Mouse (Mus musculus) hindbrain, embryonic 15.5 days (tissue): ENCODE measurements around the gene Gtsf1. TPM values are rescaled to one million over a fixed set of nuclear protein-coding genes. Genes with fewer than 3 reads are reported as not detected.
A peak's percentile ranks its signal among the peaks of the same experiment; 100 is the strongest.

Source experiments
- ATAC-seq: fragments of 200-750 bp; cut with Nextera tagmentation; 2 replicates; pipeline ENCODE4 v1.8.0; 2017; ENCODE audit warnings: low read depth, moderate number of reproducible peaks, moderate TSS enrichment; ENCODE audit not compliant: low FRiP score
- H3K27ac ChIP-seq: fragments of 300-500 bp; sonication (generic); replicated peaks from 2 replicates; pipeline ENCODE4 v1.5.1; 2015; ENCODE audit warnings: mild to moderate bottlenecking, inconsistent platforms
- H3K27me3 ChIP-seq: fragments of 300-500 bp; sonication (generic); 2 replicates; pipeline ENCODE4 v1.6.1; 2015; ENCODE audit warnings: control low read depth, inconsistent platforms
- H3K36me3 ChIP-seq: fragments of 300-500 bp; sonication (generic); 2 replicates; pipeline ENCODE4 v1.6.1; 2015; ENCODE audit warnings: control low read depth, inconsistent platforms
- H3K4me1 ChIP-seq: fragments of 300-500 bp; sonication (generic); replicated peaks from 2 replicates; pipeline ENCODE4 v1.6.1; 2015; ENCODE audit warnings: control low read depth, inconsistent platforms
- H3K4me2 ChIP-seq: fragments of 300-500 bp; sonication (generic); 2 replicates; pipeline ENCODE4 v1.6.1; 2015; ENCODE audit warnings: moderate library complexity, mild to moderate bottlenecking, inconsistent platforms
- H3K4me3 ChIP-seq: fragments of 300-500 bp; sonication (generic); 2 replicates; pipeline ENCODE4 v1.5.1; 2015; ENCODE audit warnings: mild to moderate bottlenecking, inconsistent platforms
- H3K9ac ChIP-seq: fragments of 300-500 bp; sonication (generic); 2 replicates; pipeline ENCODE4 v1.6.1; 2015; ENCODE audit warnings: inconsistent platforms
- H3K9me3 ChIP-seq: fragments of 300-500 bp; sonication (generic); 2 replicates; pipeline ENCODE4 v1.6.1; 2016; ENCODE audit warnings: control low read depth, inconsistent platforms
- WGBS: fragments of 180-500 bp; shearing (Covaris S2); methylation state at CpG from one replicate; pipeline ENCODE4 v1.1.7; 2015; 5-methylcytosine and 5-hydroxymethylcytosine counted together
- polyA plus RNA-seq: library from polyadenylated mRNA; unstranded; fragments of >200 nt; fragmentation: Nextera tagmentation; extraction: Ambion mirVana; gene quantifications from 2 replicates; pipeline ENCODE4 v1.2.1, GENCODE M21; 2015

Gene Gtsf1
- polyA plus RNA-seq, 1 experiment from 2014 or later, result not detected

DNA sequence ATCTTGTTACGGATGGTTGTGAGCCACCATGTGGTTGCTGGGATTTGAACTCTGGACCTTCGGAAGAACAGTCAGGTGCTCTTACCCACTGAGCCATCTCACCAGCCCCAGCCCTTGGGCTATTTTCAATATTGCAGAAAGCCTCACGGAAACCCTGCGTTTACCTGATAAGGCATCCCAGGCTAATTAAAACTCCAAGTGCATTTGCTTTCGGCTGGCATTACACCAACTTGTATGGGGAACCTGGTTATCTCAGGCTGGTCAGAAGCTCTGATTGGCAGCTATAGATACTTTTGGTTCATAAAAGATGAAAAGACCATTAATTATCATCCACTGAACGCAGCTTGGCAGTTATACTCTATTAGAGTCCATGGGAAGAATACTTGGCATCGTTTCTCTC, 67.9 kb downstream of the Gtsf1 start:
- Histone ChIP-seq H3K9me3 (no peaks in the 10 kb centered on the region), H3K9ac (no peak overlapping the region), H3K4me2 (no peak overlapping the region), H3K27ac (no peak overlapping the region), H3K4me3 (no peak overlapping the region), H3K27me3 (peaks cover 5% of the 10 kb centered on the region; the same call in 1 of the 2 replicates), H3K36me3 (no peaks in the 10 kb centered on the region), H3K4me1 (peaks cover 20% of the 10 kb centered on the region)
- WGBS, result 86% methylated on average over 7 of the region's 7 CpGs
- ATAC-seq, result no peak

DNA sequence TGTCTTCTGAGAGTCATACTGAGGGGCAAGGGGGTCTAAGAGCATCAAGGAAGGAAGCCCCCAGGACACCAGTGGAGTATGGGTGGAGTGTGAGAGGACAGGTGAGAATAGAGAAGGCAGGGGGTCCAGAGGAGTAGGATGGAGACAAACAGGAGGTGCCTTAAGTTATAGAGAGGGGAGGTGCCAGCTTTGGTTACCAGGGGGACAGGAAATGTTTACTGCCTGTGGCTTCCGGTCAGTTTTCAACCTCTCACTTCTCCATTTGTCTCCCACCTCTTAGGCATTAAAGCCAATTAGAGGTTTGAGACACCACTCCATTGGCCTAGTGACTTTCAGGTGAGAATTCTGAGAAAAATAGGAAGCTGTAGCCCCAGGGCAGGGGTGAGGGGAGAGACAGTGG, 69.0 kb downstream of the Gtsf1 start:
- Histone ChIP-seq H3K27ac (no peak overlapping the region), H3K9me3 (no peaks in the 10 kb centered on the region), H3K4me3 (no peak overlapping the region), H3K9ac (no peak overlapping the region), H3K4me1 (peaks cover 11% of the 10 kb centered on the region), H3K4me2 (no peak overlapping the region), H3K36me3 (no peaks in the 10 kb centered on the region), H3K27me3 (peaks cover 5% of the 10 kb centered on the region; the same call in 1 of the 2 replicates)
- ATAC-seq, result no peak
- 96% methylated on average over 1 of the region's 1 CpGs for WGBS

GRCm38 (mm10) chr15:103359869-103360602, 70.2 kb downstream of the Gtsf1 start:
- Histone ChIP-seq H3K36me3 (no peaks in the 10 kb centered on the region), H3K9ac (no peak overlapping the region), H3K9me3 (no peaks in the 10 kb centered on the region), H3K27me3 (no peaks in the 10 kb centered on the region), H3K27ac (no peak overlapping the region), H3K4me1 (no peaks in the 10 kb centered on the region), H3K4me2 (no peak overlapping the region), H3K4me3 (no peak overlapping the region)
- whole genome bisulfite sequencing, result 83% methylated on average over 5 of the region's 5 CpGs
- 0 out of 2 replicates have a peak, but pooled peaks have one; percentile 68 for ATAC-seq

- ATAC-seq, result 0 out of 2 replicates have a peak, but pooled peaks have one; percentile 7
- Histone ChIP-seq H3K9ac (no peak overlapping the region), H3K36me3 (no peaks in the 10 kb centered on the region), H3K27ac (no peak overlapping the region), H3K27me3 (no peaks in the 10 kb centered on the region), H3K4me3 (no peak overlapping the region), H3K4me2 (no peak overlapping the region), H3K9me3 (no peaks in the 10 kb centered on the region), H3K4me1 (no peaks in the 10 kb centered on the region)
- WGBS, result 93% methylated on average over 1 of the region's 1 CpGs
Observed at GRCm38 (mm10) chr15:103359122-103359510, 71.2 kb downstream of the Gtsf1 start.

GRCm38 (mm10) chr15:103358278-103359121, 71.8 kb downstream of the Gtsf1 start:
- peak; percentile 32; the same call in 1 of the 2 replicates for ATAC-seq
- no peaks in the 10 kb centered on the region for H3K36me3 ChIP-seq

DNA sequence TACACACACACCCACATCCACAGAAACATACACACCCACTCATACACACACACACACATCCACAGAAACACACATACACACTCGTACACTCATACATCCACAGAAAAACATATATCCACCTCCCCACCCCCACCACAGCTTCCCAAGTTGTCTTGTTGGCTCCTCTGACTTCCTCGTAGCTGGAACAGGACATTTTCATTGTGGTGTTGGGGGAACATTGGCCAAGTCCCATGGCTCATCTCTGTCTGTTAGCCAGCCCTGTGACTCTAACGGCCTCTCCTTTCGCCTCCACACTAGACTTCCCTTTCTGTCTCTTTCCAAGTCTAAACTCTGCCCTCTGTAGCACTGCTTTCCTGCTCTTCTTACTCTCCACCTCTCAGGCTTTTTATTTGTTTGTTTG, 72.5 kb downstream of the Gtsf1 start:
- WGBS, result 83% methylated on average over 4 of the region's 4 CpGs
- H3K27me3 ChIP-seq, result no peaks in the 10 kb centered on the region
- no peaks in the 10 kb centered on the region for H3K9me3 ChIP-seq
- no peak overlapping the region for H3K4me2 ChIP-seq
- ATAC-seq, result no peak
- no peaks in the 10 kb centered on the region for H3K4me1 ChIP-seq
- H3K27ac ChIP-seq, result no peak overlapping the region
- H3K9ac ChIP-seq, result no peak overlapping the region
- no peaks in the 10 kb centered on the region for H3K36me3 ChIP-seq
- no peak overlapping the region for H3K4me3 ChIP-seq

More at GRCm38 (mm10) chr15:103358278-103359121, 71.8 kb downstream of the Gtsf1 start:
- Histone ChIP-seq H3K9me3 (no peaks in the 10 kb centered on the region), H3K4me1 (no peaks in the 10 kb centered on the region), H3K4me2 (no peak overlapping the region), H3K4me3 (no peak overlapping the region), H3K9ac (no peak overlapping the region), H3K27me3 (no peaks in the 10 kb centered on the region), H3K27ac (no peak overlapping the region)
- WGBS, result 39% methylated on average over 4 of the region's 4 CpGs

GRCm38 (mm10) chr15:103356130-103356529, 74.1 kb downstream of the Gtsf1 start:
- Histone ChIP-seq H3K27me3 (no peaks in the 10 kb centered on the region), H3K4me2 (no peak overlapping the region), H3K4me3 (no peak overlapping the region), H3K9me3 (no peaks in the 10 kb centered on the region), H3K9ac (no peak overlapping the region), H3K36me3 (no peaks in the 10 kb centered on the region), H3K27ac (no peak overlapping the region), H3K4me1 (no peaks in the 10 kb centered on the region)
- ATAC-seq, result no peak
- WGBS, result 86% methylated on average over 4 of the region's 4 CpGs

- no peak for ATAC-seq
Observed at GRCm38 (mm10) chr15:103355420-103355819, 74.8 kb downstream of the Gtsf1 start.

DNA sequence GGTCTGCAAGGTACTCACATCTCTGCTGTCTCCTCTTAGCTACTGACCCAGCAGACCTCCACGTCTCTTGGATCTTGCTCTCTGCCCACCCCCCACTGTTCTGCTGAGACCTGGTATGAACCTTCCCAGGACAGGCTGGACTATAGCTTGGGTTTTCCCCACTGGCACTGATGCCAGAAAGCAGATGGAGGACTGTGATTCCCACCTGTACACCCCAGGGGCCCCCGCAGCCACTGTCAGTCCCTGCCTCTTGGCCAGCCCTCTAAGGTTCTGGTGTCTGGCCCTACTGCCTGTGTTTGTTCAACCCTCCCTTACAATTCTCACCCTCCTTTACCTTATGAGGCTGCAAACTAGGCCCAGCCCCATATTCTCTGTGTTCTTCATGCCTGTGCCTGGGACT, 75.6 kb downstream of the Gtsf1 start:
- ATAC-seq, result no peak

More at GRCm38 (mm10) chr15:103355420-103355819, 74.8 kb downstream of the Gtsf1 start:
- Histone ChIP-seq H3K4me2 (no peak overlapping the region), H3K4me3 (no peak overlapping the region), H3K4me1 (no peaks in the 10 kb centered on the region), H3K9ac (no peak overlapping the region), H3K9me3 (no peaks in the 10 kb centered on the region), H3K27me3 (no peaks in the 10 kb centered on the region), H3K27ac (no peak overlapping the region), H3K36me3 (no peaks in the 10 kb centered on the region)
- 87% methylated on average over 4 of the region's 4 CpGs for WGBS

GRCm38 (mm10) chr15:103353511-103354256, 76.6 kb downstream of the Gtsf1 start:
- Histone ChIP-seq H3K4me3 (no peak overlapping the region), H3K27me3 (no peaks in the 10 kb centered on the region), H3K4me2 (no peak overlapping the region), H3K9ac (no peak overlapping the region), H3K27ac (no peak overlapping the region), H3K4me1 (no peaks in the 10 kb centered on the region), H3K36me3 (no peaks in the 10 kb centered on the region), H3K9me3 (no peaks in the 10 kb centered on the region)
- 94% methylated on average over 11 of the region's 11 CpGs for WGBS
- no peak for ATAC-seq

More for the DNA sequence above, 75.6 kb downstream of the Gtsf1 start:
- WGBS, result 83% methylated on average over 2 of the region's 2 CpGs
- H3K27me3 ChIP-seq, result no peaks in the 10 kb centered on the region
- no peaks in the 10 kb centered on the region for H3K4me1 ChIP-seq
- no peak overlapping the region for H3K27ac ChIP-seq
- H3K9me3 ChIP-seq, result no peaks in the 10 kb centered on the region
- no peaks in the 10 kb centered on the region for H3K36me3 ChIP-seq
- no peak overlapping the region for H3K4me3 ChIP-seq
- no peak overlapping the region for H3K9ac ChIP-seq
- H3K4me2 ChIP-seq, result no peak overlapping the region

DNA sequence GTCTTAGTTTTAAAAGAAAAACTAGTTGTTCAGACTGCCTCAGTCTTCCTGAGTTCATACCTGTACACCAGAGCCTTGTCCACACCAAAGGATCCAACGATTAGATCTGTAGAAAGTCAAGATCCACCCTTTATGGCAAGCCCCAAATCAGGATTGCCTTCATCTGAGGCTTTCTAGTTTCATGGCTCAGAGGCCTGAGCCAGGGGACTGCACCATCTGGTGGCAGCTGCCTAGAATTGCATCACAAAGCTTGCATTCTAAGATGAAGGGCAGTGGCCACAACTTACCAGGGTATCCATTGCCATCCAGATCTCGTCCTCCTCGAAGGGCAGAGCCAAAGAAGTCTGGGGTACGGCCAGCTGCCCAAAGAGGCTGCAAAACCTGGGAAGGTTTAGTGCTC, 77.4 kb downstream of the Gtsf1 start:
- H3K27ac ChIP-seq, result no peak overlapping the region
- no peaks in the 10 kb centered on the region for H3K36me3 ChIP-seq
- no peak overlapping the region for H3K9ac ChIP-seq
- H3K4me2 ChIP-seq, result no peak overlapping the region
- H3K27me3 ChIP-seq, result no peaks in the 10 kb centered on the region
- H3K4me3 ChIP-seq, result no peak overlapping the region
- no peaks in the 10 kb centered on the region for H3K4me1 ChIP-seq
- 50% methylated on average over 4 of the region's 4 CpGs for WGBS
- H3K9me3 ChIP-seq, result no peaks in the 10 kb centered on the region
- ATAC-seq, result 0 out of 2 replicates have a peak, but pooled peaks have one; percentile 7
